Mouse (Mus musculus) spleen, postnatal 36 days (tissue): ENCODE measurements around the gene Mypop.

Source experiments
- DNase-seq, 2 experiments: peaks; one replicate each; pipeline ENCODE4 v3.0.0; 2022; ENCODE audit warnings: low spot score in 2 of 2, mixed read lengths in 1 of 2

Mypop gene

DNA sequence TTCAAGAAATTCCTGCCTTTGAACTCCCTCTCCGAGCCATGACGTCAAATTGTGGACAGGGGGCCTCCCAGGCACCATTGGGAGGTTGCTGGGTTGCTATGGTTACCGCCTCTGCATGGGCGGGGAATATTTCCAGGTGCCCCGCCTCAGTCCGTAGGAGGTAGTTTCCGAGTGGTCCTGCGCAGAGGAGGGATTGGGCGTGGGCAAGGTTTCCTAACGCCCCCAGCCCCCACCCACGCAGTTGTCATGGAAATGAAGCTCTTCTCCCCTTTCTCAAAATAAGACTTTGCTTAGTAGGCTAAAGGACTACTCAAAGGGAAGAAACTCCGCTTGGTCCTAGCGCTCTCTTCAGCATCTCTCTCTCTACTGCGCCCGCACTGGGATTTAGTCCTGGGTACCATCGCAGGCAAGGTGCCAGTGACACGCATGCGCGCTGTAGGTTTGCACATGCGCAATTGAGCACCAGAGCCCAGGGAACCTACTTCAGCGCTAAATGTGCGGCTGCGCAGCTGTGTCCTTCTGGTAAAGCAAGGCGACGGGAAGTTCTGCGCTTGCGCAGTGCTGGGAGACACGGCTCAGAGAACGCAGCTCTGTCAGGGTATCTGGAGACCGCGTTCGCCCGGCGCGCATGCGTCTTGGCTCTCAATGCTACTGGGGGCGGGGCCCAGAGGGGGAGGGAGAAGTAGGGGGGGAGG lies at the start of gene Mypop:
Gene Mypop, plus strand, starts transcription at position 645 of the 695 bp plus-strand sequence.
- DNase-seq, result peak; percentile 100

DNA sequence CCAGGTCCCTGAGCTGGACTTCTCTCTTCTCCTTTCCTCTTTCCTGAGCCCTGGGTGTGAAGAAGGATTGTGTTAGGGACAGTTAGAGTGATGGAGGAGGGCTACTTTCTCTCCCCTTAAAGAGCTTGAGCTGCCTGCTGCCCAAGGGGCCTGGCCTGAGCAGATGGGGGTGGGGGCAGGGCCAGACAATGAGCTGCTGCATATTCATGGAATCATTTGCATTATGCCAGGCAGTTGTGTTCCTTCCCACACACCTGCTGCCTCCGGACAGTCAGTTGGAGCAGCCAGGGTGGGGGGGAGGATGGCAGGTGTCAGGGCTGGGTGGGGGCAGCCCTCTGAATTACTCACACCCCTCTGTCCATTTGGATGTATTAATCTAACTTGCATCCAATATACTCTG lies 48.7 kb upstream of the Mypop start:
- no peak for DNase-seq

DNA sequence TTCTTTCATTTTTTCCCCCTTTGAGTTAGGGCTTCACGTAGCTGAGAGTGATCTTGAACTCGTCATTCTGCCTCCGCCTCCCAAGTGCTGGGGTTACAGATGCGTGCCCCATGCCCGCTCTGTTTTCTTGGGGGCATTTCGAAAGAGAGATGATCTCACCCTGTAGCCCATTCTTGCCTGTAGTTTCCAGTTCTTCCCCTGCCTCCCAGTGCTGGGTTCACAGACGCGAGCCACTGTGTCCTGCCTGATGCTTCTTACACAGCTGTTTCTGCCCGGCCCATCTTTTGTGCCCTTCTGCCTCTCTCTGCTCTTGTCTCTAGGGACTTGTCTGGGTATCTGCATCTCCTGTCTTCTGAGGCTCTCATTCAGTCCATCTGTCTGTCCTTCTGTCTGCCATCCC lies 48.2 kb upstream of the Mypop start:
- DNase-seq, result no peak

DNA sequence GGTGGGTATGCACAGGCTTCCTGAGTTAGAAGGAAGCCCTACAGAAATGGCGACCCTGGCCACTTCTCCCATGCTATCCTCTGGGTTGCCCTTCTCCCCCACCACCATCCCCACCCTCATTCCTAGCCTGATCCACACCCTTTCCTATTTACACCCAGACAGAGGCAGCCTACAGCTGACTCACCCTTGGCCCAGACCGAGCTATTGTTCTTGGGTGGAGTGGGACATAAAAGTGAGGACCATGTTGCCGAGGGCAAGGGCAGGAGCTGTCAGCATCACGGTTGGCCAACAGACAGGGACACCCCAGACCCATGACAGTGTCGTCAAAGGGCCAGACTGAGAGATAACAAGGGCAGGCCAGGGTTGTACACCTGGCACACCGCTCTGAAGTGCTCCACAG lies 42.9 kb upstream of the Mypop start:
- DNase-seq, result peak in 1 of 2 experiments; percentile 4

DNA sequence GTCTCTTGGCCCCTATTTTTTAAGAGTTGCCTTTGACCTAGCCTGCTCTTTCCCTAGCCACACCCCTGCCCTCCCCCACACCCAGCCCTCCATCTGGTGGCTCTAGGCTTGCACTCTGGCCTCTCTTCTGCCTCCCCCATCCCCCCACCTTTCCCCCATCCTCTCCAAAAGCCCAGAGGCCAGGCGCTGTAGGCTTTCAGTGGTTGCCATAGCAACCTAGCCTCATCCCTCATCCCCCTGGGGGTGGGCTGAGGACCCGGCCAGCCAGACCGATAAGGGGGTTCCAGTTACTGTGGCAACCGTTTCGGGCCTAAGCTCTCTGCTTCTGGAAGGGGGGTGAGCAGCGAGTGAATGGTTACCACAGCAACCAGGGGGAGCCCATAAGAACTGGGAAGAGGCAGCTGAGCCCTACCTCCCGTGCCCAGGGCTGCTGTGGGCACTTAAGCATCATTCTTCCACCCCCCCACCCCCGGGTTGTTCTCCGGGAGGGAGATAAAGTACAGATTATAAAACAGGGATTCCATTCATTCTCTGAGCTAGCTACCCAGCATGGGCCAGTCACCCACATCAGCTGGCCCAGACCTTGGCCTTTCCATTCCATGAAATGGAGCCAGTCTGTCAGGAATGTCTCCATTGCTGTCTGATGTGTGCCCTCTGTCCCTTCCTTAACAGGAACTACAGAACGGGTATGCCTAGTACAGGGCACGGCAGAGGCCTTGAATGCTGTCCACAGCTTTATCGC lies 41.1 kb upstream of the Mypop start:
- no peak for DNase-seq

DNA sequence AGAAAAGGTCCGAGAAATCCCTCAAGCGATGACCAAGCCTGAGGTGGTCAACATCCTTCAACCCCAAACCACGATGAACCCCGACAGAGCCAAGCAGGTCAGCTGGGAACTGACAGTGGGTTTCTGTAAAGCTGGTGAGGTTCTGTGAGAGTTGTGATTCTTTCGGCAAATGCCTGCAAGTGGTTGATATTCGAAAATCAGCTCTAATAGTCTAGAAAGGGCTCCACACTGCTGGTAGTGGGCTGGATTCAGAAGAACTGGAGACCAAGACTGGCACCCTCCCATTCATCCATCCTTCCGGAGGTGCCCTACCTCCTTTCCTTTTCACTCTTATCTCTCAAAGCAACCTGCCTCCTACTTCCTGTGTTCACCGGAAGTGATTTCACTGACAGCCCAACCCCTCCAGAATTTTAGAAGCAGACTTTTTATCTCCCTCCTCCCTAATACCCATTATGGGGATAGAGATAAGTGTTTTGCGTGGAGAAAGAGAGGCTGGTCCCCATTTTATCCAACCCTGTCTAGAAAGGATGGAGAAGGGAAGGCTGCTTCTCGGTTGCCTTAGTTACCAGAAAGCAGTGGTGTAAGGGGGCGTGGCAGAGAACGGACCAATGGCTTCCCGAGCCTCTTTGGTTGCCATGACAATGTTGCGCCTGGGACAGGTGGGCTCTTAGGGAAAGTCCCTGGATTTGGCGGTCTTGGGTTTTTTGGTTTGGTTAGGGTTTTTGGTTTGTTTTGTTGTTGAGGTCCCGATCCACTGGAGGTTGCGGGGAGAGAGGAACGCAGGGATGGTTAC lies 40.3 kb upstream of the Mypop start:
- DNase-seq, result no peak

DNA sequence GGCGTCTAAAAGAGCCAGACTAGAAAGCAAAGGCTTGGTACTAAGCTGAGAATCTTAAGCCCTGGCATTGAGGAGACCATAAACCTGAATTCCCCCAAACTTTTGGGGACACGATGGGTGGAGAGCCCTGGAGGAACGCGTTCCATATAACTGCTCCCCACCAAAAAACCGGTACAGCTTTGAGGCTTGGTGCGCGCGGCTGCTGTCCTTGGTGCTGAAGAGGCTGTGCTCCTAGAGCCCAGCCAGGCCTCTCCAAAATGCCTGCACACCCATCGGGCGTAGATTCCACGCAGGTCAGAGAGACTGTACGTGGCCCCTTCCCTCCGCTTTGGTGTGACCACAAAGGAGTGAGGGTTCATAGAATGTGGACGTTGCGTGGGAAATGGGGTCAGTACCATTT lies 39.6 kb upstream of the Mypop start:
- no peak for DNase-seq

DNA sequence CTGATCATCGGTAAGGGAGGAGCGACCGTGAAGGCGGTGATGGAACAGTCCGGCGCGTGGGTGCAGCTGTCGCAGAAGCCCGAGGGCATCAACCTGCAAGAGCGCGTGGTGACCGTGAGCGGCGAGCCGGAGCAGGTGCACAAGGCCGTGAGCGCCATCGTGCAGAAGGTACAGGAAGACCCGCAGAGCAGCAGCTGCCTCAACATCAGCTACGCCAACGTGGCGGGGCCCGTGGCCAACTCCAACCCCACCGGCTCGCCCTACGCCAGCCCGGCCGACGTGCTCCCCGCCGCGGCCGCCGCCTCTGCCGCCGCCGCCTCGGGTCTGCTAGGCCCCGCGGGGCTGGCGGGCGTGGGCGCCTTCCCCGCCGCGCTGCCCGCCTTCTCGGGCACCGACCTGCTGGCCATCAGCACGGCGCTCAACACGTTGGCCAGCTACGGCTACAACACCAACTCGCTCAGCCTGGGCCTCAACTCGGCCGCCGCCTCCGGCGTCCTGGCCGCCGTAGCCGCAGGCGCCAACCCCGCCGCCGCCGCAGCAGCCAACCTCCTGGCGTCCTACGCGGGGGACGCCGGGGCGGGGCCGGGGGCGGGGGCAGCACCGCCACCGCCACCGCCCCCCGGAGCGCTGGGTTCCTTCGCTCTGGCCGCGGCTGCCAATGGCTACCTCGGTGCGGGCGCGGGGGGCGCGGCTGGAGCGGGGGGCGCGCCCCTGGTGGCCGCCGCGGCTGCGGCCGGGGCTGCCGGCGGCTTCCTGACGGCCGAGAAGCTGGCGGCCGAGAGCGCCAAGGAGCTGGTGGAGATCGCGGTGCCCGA lies 33.3 kb upstream of the Mypop start:
- DNase-seq, result peak in 1 of 2 experiments; percentile 2

DNA sequence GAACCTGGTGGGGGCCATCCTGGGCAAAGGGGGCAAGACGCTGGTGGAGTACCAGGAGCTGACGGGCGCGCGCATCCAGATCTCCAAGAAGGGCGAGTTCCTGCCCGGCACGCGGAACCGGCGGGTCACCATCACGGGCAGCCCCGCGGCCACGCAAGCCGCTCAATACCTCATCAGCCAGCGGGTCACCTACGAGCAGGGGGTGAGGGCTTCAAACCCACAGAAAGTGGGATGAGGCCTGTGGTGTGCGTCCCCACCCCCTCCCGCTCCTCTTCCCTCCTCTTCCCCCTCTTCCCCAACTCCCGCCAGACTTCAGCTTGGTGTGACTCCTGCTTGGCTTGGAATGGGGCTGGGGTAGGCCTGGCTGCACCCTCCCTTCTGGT lies 32.7 kb upstream of the Mypop start:
- DNase-seq, result no peak

DNA sequence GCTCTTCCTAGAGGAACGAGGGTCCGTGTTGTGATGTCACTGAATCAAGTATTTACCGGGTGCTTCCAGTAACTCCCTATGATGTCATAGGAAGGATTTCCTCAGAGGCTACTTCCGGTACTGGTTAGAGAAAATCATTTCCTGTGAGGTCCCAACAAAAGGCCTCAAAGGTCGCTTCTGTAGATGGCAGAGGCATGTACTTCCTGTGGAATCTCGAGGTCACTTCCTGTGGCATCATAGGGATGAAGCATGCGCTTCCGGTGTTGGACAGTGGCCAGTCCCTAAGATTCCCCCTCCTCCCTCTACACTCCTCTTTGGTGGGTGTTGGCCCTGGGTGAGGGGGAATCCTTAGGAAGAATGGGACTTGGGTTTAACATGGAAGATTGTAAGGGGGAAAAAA lies 31.6 kb upstream of the Mypop start:
- DNase-seq, result no peak

DNA sequence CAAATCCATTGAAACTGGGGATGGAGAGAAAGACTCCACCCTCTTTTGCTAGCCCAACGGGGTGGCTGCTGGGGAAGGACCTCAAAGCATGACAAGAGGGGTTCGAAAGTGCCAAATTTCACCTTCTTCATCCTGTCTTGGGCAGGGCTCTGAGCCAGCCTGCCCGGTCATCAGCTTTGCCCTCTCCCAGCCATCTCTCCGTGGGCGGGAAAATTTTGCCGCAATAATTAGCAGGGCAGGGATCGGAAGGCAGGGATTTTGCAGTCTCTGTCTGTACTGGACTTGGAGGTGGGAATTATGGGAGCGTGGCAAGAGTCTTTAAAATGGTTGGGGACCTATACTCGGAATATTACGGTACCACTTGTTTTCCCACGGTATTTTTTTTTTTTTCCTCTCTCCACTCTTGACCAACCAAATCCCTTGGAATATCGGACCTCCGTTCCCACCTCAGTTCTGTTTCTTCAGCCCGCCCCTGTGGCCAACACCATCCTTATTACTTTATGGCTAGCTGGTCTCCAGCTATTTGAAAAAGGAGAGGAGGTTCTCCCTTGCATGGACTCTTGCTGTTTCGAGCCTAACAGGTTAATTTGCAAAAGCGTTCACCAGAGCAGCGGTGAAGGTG lies 28.8 kb upstream of the Mypop start:
- DNase-seq, result no peak

DNA sequence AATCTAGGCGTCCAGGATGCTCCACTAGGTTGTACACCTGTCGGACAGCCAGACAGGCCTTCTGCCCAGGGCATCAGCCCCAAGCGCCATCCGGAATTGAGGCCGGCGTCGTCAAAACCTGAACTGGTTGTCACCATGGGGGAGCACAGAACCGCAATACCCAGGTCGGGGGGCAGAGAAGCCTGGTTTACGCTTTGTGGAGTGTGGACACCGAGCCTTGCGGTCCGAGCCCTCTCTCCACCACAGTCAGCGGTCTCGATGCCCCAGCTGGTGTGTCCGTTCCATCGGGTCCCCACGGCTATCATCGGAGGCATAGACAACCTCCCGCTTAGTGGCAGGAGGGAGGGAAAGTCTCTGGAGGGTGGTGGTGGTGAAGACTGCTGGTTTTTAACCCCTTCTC lies 28.2 kb upstream of the Mypop start:
- no peak for DNase-seq

DNA sequence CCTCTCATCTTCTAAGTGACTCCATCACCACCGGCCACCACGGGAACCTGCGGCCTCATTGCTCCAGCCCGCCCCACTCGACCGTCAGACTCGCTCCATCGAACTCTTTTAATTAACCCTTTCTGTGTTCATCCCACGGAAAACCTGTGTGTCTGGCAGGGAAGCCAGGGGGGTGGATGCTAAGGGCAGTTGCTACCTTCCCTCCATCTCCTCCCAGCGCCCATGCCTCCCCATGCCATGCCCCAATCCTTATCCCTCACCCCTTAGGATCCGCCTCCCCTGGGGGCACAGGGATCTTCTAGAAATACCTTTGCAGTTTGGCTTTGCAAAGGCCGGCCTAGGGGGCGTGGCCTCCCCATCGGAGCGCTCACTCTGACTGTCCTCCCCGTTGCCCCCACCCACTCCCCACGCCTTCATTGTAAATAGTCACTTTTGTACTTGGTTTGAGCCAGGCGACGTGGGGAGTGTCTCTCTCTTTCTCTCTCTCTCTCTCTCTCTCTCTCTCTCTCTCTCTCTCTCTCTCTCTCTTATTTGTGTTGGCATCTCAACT lies 27.7 kb upstream of the Mypop start:
- no peak for DNase-seq

DNA sequence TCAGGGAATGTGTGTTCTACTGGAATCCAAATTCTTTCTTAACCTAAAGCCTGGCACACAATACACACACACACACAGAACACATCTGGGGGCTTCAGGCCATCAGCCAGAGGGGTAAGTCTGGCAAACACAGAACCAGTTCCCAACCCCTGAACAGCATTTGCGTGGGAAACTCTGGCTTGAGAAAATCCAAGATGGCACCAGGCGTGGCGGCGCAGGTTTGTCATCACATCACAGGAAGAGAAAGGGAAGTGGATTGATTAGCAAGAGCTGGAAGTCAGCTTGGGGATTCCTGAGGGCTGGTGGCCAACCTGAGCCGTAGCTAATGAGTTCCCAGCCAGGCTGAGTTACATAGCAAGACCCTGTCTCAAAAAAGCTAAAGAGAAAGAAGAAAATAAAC lies 25.7 kb upstream of the Mypop start:
- no peak for DNase-seq

DNA sequence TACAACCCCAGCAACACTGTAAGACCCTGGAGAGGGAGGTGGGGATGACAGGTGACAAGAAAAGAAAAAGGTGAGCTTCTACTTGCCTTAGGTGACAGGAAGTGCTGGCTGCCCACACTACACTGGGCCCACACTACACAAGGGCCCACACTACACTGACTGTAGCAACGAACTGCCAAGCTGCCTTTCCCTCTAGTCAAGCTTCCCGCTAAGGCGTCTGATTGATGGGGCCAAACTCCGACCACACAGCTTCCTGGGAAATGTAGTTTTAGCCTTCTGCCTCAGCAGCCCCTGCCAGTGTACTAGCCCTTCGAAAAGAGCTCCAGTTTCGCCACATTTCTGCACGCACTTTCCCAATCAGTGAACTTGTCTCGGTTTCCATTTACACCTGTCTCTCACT lies 23.4 kb upstream of the Mypop start:
- no peak for DNase-seq

DNA sequence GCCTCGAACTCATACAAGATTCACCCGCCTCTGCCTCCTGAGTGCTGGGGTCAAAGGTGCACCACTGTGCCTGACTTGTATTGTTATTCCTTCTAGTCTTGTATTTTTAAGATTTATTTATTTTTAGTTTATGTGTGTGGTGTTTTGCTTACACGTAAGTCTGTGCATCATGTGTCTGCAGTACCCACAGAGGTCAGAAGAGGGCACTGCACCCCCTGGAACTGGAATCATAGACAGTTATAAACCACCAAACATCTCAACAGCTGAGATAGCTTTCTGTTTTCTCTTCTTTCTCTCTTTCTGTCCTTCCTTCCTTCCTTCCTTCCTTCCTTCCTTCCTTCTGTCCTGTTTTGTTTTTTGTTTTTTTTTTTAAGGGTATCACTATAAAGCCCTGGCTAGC lies 20.1 kb upstream of the Mypop start:
- no peak for DNase-seq

DNA sequence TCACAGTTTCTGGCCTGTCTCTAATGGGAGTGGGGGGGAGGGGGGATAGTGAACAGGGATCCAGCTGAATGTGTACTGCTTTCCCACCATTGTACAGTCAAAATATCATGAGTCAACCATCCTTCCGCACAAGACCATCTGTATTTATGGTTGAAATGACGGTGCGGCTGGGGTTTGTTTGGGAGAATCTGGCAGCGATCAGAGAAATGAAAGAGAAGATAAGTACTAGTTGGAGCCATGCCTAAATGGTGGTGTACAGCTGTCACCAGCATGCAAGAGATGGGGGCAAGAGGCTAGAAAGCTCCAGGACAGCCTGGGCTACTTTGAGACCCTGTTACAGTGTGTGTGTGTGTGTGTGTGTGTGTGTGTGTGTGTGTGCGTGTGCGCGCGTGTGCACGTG lies 12.7 kb upstream of the Mypop start:
- no peak for DNase-seq

DNA sequence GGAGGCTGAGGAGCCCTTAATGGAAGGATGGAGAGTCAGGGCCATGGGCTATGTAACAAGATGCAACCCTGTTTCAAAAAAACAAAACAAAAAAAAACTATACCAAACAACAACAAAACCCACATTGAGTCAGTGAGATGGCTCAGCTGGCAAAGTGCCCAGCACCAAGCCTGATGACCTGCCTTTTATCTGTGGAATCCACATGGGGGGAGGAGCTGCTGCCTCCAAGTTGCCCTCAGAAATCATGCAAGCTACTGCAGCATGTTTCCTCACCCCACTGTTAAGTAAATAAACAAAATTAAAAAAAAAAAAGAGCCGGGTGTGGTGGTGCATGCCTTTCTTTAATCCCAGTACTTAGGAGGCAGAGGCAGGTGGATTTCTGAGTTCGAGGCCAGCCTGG lies 4.5 kb upstream of the Mypop start:
- peak in 1 of 2 experiments; percentile 23 for DNase-seq

DNA sequence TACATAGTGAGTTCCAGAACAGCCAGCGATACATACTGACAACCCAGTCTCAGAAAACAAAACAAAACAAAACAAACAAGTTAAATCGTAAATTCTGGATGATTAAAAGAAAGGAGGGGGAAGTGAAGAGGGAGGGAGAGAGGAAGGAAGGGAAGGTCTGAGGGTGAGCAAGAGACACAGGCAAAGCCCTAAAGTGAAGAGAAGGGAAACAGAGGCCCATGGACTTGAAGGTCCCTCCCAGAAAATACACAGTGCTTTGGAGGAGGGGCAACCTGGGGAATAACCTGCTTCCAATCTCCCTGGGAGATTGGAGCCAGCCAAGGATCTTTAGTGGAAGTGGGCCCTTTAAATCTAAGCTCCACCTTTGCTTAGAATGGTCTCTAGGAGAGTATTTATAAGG lies 3.9 kb upstream of the Mypop start, which contains the start of gene Nanos2:
Gene Nanos2, plus strand, starts transcription at position 301 of the 400 bp plus-strand sequence.
- DNase-seq, result no peak

DNA sequence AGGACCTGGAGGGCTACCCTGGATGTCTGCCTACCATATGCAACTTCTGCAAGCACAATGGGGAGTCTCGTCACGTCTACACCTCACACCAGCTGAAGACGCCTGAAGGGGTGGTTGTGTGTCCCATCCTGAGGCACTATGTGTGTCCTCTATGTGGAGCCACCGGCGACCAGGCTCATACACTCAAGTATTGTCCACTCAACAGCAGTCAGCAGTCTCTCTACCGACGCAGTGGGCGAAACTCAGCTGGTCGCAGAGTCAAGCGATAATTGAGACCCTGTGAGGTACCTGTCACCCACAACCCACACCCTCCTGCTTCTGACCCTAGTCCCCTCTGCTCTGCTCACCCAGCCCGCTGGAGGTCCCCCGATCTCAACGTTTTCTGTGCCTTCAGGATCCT lies 3.3 kb upstream of the Mypop start:
- DNase-seq, result no peak

DNA sequence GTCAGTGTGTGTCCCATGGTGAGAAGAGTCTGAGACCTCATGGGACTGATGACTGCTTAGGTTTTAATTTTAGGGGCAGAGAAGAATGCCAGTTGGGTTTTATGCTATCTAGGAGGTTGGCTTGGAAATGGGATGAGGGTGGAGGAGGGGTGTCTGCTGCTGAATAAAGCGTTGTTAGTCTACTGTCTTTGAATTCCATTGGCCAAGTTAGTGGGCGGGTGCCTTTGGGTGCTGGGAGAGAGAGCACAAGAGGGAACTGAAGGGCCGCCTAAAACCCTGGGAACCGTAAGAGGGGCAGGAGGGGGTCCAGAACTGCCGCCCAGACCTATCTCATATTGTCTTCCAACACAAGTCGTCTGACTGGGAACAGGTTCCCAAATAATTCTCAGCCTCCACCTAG lies 2.3 kb upstream of the Mypop start:
- no peak for DNase-seq
